Mouse (Mus musculus) erythroblast, embryonic 14.5 days (primary cell): ENCODE results near the gene Galr3.

Source experiments
- GATA1 ChIP-seq: IDR thresholded peaks from 2 replicates; pipeline ENCODE4 v1.6.1; 2012; ENCODE audit warnings: low read length, inconsistent platforms, mixed read lengths
- TAL1 ChIP-seq: IDR thresholded peaks from 3 replicates; pipeline ENCODE4 v1.6.1; 2012; ENCODE audit warnings: low read length, inconsistent platforms, mixed read lengths

DNA sequence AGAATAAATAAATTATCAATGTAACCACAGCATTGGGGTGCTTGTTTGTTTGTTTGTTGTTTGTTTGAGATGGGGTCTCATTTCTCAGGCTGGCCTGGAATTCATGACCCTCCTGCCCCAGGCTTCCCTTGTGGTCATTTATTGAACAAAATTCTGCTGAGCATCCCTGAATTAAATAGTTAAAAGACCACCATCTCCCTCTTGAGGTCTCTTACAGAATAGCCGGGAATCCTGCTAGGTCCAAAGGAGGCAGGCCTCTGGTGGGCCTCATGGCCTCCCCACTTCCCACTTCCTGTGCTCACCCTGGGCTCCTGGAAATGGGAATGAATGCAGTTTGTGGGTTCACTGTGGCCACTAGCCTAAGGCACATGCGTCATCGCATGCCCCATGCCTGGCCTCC is 22.8 kb upstream of the Galr3 start:
- TF ChIP-seq GATA1 (no peak), TAL1 (no peak)
